Mouse (Mus musculus) left cerebral cortex, postnatal 25 days (tissue): ENCODE measurements at regions not wholly inside any gene's neighbourhood (a gene's known extent, or its start where the extent isn't known, plus 50 kb on each side); places are given as distances from the start of the nearest gene placed in this dataset.
"Not testable (repeated sequence)": the region's sequence is repeated elsewhere in the genome, so short reads cannot be mapped to it uniquely, and the experiment has no call there.

Experiments used
- DNase-seq, 2 experiments: peaks; one replicate each; pipeline ENCODE4 v3.0.0; 2022; ENCODE audit warnings: low spot score in 2 of 2, mixed read lengths in 1 of 2
- intact Hi-C: fragments of 180-260 bp; cut with DNase I; formaldehyde crosslinking; loops from one replicate; pipeline ENCODE4 v1.15.1; 2025

DNA sequence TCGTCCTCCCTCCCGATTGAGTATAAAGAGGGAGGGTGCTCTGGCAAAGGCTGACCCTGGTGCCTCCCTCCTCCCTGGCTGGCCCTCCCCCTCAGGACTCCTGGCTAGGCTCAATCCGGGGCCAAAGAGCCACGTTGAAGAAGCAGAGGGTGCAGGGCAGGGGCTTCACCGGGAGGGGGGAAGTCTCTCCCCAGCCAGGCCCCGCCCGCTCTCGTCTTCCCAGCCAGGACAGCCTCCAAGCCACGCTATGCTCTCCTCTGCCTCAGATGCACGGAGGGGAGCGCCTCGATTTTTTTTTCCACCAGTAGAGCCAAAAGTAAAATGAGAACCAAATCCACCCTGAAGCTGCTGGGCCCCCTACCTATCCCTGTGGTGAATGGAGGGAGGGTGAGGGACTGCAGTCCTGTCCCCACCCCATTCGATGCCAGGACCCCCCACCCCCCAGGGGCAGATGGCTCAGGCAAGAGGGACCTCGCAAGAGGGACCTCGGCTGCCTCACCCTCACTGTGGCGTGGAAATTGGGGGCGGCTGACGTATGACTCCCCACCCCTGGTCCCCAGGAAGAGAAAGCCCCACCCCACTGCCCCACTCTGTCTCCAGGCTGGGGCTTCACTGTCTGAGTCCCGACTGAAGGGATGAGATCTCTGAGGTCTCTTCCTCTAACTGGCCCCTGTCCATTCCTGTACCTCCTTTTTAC is 53.2 kb upstream of the Col1a1 start:
- intact Hi-C loops: no loop called here
- DNase-seq: no peak

DNA sequence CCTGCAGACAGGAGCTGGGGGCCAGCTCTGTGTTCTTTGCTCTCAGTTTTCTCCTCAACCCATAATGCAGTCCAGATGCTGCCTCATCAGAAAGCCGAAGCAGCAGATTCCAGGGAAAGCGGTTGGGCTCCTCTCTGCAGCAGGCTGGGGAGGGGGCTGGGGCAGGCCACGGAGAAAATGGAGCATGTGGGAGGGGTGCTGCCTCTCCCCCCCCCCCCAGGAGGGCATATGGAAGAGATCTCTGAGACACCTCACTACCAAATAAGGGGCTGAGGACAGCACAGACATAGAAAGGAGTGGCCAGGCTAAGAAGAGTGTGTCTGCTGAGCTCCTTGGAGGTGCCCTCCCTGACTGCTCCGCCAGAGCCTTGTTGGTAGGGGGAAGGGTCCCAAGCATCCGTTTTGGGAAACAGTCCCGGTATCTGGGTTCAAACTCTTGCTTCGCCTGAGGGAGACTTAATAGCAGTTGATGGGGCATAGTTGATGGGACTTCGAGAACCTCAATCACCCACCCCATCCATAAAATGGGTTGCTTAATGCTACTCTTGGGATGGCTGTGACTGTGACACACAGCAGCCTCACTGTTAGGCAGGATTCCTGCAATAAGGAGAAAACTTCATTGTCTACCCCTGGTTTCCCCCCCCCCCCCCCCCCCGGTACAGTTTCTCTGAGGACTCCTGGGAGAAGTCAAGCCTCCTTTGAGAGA is 53.9 kb upstream of the Col1a1 start:
- no peak for DNase-seq
- intact Hi-C loops: no loop called here

DNA sequence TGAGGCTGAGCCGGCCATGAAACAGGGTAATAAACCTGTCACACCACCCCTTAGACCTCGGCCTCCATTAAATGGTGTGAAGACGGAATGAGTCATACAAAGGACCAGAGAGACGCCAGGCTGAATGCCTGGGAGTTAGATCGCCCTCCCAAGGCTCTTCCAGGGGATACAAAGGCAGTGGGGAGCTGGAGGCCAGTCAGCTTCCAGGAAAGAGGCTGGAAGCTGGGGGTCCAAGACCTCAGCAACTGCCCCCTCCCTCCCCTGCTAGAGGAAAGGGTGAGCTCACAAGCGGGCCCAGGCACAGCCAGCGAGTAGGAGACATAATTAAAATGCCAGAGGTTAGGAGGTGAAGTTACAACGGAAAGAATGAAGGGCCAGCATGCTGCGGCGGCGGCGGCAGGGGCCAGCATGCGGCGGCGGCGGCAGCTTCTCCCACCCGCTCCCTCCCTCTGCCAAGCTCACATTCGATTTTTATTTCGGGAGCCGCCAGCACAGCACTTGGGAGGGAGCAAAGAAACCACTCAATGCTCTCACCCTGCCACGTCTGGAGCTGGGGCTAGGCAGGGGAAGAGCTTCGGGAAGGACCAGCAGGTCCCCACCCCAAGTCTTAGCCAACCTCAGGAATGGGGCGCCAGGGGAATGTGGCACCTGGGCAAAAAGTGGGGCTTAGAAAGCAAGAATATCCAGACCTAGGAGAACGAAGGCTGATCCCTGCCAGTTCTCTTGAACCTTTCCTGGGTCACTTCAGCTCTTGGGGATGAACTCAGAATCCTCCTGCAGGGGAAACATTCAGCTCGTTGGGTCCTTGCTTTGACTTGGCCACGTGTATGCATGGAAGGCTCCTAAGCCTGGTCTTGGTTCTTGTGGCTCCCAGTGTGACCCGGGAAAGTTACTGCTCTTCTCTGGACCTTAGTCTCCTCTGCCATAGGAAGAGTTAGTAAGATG is 54.9 kb upstream of the Col1a1 start:
- intact Hi-C loops: no loop called here
- DNase-seq: peak; percentile 11 to 30

DNA sequence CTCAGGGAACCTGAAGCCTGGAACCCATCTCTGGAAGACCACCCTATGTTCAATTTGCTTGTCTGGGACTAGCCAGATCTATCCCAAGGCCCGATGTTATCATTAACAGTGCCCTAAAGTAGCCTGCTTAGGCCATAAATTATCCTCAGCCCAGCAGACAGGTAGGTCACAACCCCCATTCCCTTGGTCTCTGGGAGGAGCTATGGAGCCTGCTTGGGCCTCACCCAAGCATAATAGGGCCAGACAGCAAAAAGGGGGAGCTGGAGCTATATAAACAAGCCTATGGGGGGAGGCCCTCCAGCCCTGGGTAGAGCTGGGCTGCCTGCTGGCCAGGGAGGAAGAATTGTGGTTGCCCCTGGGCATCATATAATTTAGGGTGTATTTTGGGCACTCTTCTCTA is 59.3 kb upstream of the Col1a1 start:
- intact Hi-C loops: no loop called here
- DNase-seq: no peak

DNA sequence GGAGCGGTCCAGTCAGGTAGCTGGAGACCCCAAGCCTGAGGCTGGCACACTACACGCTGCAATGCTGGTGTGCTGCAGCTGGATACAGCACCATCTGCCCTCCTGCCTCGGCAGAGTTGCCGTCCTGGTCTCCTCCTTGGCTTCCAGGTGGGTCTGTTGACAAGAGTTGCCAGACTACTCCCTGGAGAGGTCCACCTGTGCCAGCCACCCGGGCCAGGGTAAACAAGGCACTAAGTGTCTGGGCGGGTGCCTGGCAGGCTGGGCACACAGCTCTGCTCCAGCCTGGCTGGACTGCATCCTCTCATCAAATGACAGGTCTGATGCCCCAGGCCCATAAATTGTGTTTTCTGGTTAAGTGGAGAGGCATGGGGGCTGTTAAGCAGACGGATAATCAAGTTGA is 61.0 kb upstream of the Col1a1 start:
- no peak for DNase-seq
- intact Hi-C loops: no loop called here

DNA sequence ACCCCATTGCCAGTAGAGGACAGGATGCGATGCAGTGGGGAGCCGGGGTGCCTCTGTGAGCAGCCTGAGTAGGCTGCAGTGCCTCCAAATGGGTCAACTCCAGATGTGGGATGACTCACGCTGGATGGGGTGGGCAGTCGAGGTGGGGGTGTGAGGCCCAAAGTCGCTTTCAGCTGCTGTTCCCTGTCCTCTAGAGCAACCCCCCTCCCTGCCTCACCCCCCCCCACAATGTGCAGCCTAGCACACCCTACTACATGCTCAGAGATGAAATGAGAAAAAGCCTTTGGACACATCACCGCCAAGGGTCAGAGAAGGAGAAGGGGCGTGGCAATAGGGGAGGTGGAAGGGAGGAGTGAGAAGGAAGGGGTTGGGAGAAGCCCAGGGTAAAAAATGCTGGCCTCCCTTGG is 61.9 kb upstream of the Col1a1 start:
- DNase-seq: no peak
- intact Hi-C loops: no loop called here

DNA sequence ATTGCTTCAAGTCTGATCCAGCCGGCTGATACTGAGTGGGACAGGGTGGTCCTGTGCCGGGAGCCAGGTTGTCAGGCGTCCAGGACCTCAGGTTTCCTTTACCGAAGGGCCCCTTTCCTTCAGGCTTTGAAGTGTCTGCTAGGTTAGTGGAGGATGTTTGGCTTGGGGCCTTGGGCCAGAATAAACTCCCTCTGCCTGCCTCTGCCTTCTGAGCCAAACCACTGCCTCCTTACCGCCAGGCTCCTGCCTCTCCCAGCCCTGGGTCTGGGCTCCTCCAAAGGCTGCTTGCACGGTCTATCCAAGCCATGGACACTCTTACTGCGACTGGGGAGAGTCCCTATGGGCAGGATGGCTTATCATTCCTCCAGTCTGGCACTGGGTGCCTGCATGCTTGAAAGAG is 62.3 kb upstream of the Col1a1 start:
- intact Hi-C loops: no loop called here
- no peak for DNase-seq

DNA sequence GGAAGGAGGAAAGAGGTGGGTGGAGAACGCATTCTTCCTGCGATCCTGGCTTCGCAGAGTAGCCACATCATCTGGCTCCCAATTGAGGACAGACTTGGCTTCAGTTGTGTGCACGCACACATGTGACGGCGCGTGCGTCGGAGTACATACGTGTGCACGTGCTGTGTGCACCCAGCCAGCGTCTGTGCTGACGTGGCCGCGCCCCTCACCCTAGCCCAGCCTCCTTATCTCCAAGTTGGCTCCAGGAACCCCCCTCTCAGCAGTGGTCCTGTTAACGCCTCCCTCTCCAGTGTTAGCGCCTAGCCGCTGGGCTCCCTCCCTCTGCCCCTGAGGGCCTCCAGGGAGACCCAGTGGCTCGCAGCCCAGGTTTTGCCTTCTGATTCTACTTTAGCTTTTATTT is 63.1 kb upstream of the Col1a1 start:
- intact Hi-C loops: no loop called here
- DNase-seq: peak; percentile 38 to 41

DNA sequence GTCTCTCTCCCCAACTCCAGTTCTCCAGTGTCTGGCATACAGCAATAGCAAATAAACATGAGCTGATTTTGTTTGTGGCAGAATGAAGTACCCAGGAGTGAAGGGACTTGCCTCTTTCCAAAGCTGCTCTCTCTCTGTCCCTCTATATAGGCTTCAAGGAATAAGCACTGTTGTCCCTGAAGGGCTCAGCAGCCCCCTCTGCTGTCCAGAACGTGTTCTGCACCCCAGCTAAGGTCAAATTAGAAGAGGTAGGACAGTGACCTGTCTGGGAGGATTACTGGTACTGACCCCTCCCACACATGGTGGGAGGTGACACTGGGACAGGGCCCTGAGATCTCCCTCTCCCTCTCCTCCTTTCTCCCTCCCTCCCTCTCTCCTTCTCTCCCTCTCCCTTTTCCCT is 65.7 kb upstream of the Col1a1 start:
- peak; percentile 38 to 45 for DNase-seq
- intact Hi-C loops: no loop called here

DNA sequence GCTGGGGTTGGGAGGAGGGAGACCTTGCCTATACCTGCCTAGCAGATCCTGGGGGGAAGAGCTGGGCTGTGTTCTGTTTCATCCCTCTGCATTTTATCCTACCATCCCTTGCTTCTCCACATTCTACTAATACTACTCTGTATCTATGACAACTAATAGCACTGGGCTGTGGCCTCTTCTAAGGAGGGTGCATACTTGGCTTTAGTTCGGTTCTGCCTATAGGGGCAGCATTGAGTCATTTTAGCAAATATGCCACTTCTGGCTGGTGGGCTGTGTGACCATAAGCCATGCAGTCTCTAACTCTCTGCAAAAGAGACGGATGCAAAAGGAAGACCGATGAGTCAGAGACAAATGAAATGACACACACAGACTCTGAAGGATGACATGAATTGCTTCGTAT is 66.2 kb upstream of the Col1a1 start:
- DNase-seq: peak; percentile 6 to 37
- intact Hi-C loops: not testable (repeated sequence)

DNA sequence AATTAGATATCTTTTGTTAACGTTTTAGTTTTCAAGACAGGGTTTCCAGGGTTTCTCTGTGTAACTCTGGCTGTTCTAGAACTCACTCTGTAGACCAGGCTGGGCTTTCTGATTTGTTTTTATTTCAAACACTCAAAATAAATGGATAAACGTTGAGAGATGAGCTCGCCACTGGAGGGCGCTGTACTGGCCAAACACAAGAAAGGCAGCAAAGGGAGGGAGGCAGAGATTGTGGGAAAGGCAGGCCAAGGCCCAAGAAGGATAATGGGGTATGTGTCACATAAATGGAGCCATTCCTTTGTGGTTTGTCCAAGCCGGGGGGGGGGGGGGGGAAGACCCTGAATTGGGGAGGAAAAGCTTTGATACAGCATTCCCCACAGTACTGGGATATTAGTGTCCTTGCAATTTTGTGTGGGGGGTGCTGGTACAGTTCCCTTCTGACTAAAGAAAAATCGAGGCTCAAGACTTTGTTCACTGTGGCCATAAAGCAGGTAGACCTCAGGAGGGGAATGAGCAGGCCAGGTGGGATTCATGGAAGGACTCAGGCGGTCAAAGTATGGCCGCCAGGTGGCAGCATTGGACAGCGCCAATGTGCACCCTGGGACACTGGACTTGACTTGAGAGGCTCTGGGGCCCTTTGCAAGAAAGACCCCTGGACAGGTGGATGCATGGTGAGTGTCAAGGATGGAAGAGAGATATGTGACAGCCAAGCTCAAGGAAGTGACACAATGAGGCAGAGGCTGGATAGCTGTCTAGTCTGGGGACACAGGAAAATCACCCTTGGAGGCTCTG is 69.7 kb upstream of the Col1a1 start:
- peak; percentile 59 to 61 for DNase-seq
- intact Hi-C loops: loop anchor here (1.0 kb wide), 1 partner anchor 71 kb away; no protein-coding TSS in a partner anchor

DNA sequence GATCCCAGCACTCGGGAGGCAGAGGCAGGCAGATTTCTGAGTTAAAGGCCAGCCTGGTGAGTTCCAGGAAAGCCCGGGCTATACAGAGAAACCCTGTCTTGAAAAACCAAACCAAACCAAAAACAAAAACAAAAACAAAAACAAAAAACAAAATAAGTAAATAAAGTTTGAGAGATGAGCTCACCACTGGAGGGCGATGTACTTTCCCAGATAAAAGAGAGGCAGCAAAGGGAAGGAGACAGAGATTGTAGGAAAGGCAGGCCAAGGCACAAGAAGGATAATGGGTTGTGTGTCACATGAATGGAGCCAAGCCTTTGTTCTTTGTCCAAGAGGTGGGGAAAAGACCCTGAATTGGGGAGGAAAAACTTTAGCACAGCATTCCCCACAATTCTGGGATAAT is 67.6 kb upstream of the Tmem92 start:
- intact Hi-C loops: no loop called here
- no peak for DNase-seq

DNA sequence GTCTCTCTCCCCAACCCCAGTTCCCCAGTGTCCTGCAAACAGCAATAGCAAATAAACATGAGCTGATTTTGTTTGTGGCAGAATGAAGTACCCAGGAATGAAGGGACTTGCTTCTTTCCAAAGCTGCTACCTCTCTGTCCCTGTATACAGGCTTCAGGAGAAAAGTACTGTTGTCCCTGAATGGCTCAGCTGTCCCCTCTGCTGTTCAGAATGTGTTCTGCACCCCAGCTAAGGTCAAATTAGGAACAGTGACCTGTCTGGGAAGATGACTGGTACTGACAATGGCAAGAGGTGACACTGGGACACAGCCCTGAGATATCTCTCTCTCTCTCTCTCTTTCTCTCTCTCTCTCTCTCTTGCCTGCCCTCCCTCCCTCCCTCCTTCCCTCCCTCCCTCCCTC is 56.6 kb upstream of the Tmem92 start:
- DNase-seq: no peak
- intact Hi-C loops: no loop called here

DNA sequence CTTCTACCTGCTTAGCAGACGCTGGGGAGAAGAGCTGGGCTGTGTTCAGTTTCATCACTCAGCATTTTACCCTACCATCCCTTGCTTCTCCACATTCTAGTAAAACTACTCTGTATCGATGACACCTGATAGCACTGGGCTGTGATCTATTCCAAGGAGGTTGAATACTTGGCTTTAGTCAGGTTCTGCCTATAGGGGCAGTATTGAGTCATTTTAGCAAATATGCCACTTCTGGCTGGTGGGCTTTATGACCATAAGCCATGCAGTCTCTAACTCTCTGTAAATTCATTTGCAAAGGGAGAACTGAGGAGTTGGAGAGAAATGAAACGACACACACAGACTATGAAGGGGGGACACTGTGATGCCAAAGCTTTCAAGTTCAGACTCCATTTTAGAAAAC is 55.6 kb upstream of the Tmem92 start:
- intact Hi-C loops: no loop called here
- no peak for DNase-seq

DNA sequence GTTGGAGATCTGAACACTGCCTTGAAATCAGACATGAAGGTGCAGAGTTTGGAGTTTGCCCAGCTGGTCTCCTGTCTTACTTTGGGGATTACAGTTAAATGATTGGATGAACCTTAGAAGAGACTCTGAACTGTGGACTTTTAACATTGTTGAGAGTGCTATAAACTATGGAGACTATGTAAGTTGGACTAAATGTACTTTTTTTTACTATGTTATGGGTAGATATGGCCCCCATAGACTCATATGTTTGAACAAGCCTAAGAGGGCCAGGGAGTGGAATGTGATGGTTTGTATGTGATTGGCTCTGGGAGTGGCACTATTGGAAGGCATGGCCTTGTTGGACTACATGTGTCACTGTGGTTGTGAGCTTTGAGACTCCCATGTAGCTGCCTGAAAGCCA is 53.8 kb upstream of the Tmem92 start:
- intact Hi-C loops: no loop called here
- no peak for DNase-seq

DNA sequence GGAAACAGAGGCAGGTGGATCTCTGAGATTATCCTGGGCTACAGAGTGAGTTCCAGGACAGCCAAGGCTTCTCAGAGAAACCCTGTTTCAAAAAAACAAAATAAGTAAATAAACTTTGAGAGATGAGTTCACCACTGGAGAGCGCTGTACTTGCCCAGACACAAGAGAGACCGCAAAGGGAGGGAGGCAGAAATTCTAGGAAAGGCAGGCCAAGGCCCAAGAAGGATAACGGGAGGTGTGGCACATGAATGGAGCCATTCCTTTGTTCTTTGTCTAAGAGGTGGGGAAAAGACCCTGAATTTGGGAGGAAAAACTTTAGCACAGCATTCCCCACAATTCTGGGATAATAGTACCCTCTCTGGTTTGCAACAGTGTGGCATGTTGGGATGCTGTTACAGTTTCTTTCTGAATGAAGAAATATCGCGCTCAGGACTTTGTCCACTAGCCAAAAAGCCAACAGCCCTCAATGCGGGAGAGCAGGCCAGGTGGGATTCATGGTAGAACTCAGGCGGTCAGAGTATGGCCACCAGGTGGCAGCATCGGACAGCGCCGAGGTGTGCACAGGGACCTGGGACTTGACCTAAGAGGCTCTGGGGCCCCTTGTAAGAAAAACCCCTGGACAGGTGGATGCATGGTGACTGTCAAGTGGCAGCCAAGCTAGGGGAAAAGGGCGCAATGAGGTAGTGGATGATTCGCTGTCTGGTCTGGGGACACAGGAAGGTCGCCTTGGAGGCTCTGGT is 49.9 kb upstream of the Tmem92 start:
- intact Hi-C loops: loop anchor here (1.0 kb wide), 1 partner anchor 105 kb away; no protein-coding TSS in a partner anchor

More for the DNA sequence above, 49.9 kb upstream of the Tmem92 start:
- DNase-seq: peak; percentile 35 to 36
